Mouse (Mus musculus) embryonic fibroblast, embryonic 13.5 days (primary cell): ENCODE measurements around the gene Chd9. TPM values are rescaled to one million over a fixed set of nuclear protein-coding genes. Genes with fewer than 3 reads are reported as not detected.

ENCODE experiments used
- H3K27ac ChIP-seq: 2 replicates; pipeline ENCODE4 v1.5.1; 2012; ENCODE audit warnings: low read length, control low read depth, inconsistent platforms; ENCODE audit not compliant: insufficient read depth
- H3K4me1 ChIP-seq: 2 replicates; pipeline ENCODE4 v1.6.1; 2011; ENCODE audit warnings: low read length; ENCODE audit not compliant: control insufficient read depth, insufficient read depth
- H3K4me3 ChIP-seq: 2 replicates; pipeline ENCODE4 v1.5.1; 2011; ENCODE audit warnings: mild to moderate bottlenecking, control low read depth, low read length; ENCODE audit not compliant: insufficient read depth
- CTCF ChIP-seq: IDR thresholded peaks from 2 replicates; pipeline ENCODE4 v1.5.1; 2011; ENCODE audit warnings: mild to moderate bottlenecking, control low read depth, low read length, moderate library complexity, borderline replicate concordance; ENCODE audit not compliant: insufficient read depth
- POLR2A ChIP-seq: IDR thresholded peaks from 2 replicates; pipeline ENCODE4 v1.6.1; 2011; ENCODE audit warnings: low read depth, mild to moderate bottlenecking, control low read depth, low read length, moderate library complexity
- polyA plus RNA-seq: library from polyadenylated mRNA; stranded (reverse); fragments of >200 nt; gene quantifications from 2 replicates; pipeline ENCODE4 v1.2.4, GENCODE M21; 2011; ENCODE audit warnings: low read depth; ENCODE audit not compliant: missing spikeins, insufficient read length

The Chd9 gene
- polyA plus RNA-seq, 1 experiment: 83.6 TPM

GRCm38 (mm10) chr8:91046370-91046769 lies 218.2 kb downstream of the Chd9 start:
- H3K27ac ChIP-seq: no peak overlapping the region
- H3K4me1 ChIP-seq: no peaks in the 10 kb centered on the region; the same call in 1 of the 2 replicates
- no peak overlapping the region for H3K4me3 ChIP-seq
- TF ChIP-seq CTCF: no peak
- no peak for TF ChIP-seq POLR2A

DNA sequence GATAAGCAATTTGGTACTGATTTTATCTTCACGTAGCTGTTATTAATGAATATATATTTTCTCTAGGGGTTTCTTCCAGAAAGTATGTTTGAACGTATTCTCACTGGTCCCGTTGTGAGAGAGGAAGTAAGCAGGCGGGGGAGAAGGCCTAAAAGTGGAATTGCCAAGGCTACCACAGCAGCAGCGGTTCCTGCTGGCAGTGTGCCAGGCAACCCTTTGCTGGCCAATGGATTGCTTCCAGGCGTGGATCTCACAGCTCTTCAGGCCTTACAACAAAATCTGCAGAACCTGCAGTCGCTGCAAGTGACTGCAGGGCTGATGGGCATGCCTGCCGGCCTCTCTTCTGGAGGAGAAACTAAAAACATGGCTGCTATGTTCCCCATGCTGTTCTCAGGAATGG lies 222.9 kb downstream of the Chd9 start:
- TF ChIP-seq POLR2A (no peak), CTCF (no peak)
- H3K4me3 ChIP-seq: no peak overlapping the region
- H3K27ac ChIP-seq: no peak overlapping the region

GRCm38 (mm10) chr8:91054418-91054817 lies 226.3 kb downstream of the Chd9 start:
- TF ChIP-seq CTCF (no peak), POLR2A (no peak)
- no peak overlapping the region for H3K27ac ChIP-seq
- H3K4me3 ChIP-seq: no peak overlapping the region
- no peaks in the 10 kb centered on the region for H3K4me1 ChIP-seq

More for the DNA sequence above, 222.9 kb downstream of the Chd9 start:
- H3K4me1 ChIP-seq: no peaks in the 10 kb centered on the region; the same call in 1 of the 2 replicates

DNA sequence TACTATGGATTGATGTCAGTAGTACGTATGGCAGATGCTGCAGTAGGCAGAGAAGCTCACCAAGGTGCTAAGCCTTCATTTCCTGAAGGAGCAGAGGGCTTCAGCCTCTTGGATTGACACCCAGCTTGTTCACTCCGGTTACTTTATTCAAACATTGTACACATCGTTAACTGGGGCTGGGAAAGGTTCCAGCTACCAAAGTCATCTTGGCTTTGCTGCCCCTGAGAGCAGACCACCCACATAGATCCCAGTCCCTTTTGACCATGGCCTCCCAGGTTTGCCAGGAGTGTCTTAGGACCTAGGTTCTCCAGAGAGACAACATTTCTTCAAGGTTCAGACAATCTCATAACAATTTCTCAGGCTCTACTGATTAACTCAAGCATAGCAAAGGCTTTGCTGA lies 228.7 kb downstream of the Chd9 start:
- Histone ChIP-seq H3K4me1 (no peaks in the 10 kb centered on the region), H3K4me3 (no peak overlapping the region), H3K27ac (no peak overlapping the region)
- TF ChIP-seq CTCF (no peak), POLR2A (no peak)

DNA sequence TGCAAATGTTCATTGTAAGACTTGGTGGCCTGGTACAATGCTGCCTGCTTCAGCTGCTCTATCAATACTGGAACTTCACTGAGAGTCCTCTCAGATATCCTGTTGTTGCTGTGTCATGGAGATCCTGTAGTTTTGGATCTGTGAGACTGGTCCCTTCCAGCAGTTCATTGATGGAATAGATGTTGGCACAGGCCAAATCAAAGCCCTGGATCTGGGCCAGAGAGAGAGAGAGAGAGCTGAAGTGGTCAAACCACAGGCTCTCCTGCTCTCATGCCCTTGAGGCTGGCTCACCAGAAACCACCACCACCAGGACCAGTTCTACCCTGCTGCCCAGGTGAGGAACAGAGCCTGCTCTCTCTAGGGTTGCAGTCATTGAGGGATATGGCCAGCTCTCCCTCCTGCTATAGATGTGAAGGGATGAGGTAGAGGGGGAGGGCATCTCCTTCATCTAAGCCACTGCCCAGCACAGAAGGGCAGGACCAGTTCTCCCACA lies 231.0 kb downstream of the Chd9 start:
- Histone ChIP-seq H3K4me1 (no peaks in the 10 kb centered on the region), H3K4me3 (no peak overlapping the region), H3K27ac (no peak overlapping the region)
- no peak for TF ChIP-seq CTCF
- no peak for TF ChIP-seq POLR2A

DNA sequence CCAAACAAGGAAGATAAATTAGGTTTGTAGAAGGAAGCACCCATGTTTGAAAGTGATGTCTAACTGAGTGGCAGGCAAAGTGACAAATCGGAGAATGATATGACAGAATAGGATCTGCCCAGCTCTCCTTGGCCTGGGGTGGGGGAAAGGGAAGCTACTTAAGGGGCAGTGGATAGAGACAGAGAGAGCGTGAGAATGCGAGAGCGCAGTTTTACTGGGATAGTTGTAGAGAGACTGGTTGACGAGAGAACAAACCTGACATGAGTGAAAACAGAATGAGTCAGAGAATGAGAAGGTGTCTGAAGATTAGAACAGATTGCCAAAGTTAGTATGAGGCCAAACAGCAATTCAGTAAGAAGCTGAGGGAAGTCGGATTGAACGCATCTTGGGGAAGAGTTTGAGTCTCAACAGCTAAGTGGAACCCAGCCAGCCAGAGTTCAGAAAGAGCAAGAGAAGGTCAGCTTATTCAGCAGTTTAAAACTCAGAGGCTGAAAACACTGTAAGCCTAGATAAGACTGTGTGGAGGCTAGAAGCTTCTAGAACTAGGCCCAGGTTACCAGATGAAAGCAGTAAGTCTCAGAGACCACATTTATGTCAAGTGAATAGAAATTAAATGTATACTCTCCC lies 231.8 kb downstream of the Chd9 start:
- H3K27ac ChIP-seq: no peak overlapping the region
- no peak overlapping the region for H3K4me3 ChIP-seq
- no peaks in the 10 kb centered on the region for H3K4me1 ChIP-seq
- TF ChIP-seq CTCF: no peak
- no peak for TF ChIP-seq POLR2A

DNA sequence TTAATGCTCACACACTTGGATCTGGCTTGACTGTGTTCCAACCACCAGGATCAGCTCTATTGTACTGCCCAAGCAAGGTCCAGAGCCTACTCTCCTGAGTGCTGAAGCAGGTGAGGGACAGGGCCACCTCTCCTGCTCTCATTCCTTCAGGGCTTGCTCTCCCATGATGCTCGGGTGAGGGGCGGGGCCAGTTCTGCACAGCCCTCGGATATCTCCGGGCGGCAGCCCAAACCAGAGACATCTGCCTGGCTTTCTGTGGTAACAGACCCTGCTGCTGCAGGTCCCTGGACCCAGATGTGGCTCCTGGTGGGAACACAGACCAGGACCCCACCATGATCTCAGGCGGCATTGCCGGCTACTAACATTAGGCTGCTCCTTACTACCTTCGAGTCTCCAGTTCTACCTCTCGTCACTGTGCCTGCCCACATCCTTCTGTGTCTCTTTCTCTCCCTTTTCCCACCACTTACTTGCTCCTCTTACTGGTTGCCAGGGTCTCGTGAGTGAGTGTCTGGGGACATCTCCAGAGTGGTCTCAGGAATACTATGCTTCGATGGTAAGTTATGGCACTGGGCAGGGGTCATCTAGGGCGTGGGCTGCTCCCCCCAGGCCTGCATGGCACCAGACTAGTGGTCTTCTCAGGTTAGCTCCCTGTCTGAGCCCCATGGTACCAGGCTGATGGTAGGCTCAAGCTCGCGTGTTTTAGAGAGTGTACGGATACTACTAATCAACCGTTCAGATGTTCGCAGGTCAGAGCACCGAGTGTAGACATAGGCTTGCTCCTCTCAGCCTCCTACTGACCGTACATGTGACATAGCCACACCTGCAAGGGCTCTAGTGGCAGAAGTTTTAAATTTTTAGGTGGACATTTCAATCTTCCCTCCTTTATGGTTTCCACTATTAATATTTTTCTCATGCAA lies 232.7 kb downstream of the Chd9 start:
- no peak overlapping the region for H3K4me3 ChIP-seq
- TF ChIP-seq POLR2A: no peak
- no peak for TF ChIP-seq CTCF
- H3K4me1 ChIP-seq: no peaks in the 10 kb centered on the region
- no peak overlapping the region for H3K27ac ChIP-seq

- Histone ChIP-seq H3K27ac (no peak overlapping the region), H3K4me1 (no peaks in the 10 kb centered on the region), H3K4me3 (no peak overlapping the region)
- TF ChIP-seq POLR2A (no peak), CTCF (no peak)
Observed at GRCm38 (mm10) chr8:91065179-91065578, 237.0 kb downstream of the Chd9 start.

DNA sequence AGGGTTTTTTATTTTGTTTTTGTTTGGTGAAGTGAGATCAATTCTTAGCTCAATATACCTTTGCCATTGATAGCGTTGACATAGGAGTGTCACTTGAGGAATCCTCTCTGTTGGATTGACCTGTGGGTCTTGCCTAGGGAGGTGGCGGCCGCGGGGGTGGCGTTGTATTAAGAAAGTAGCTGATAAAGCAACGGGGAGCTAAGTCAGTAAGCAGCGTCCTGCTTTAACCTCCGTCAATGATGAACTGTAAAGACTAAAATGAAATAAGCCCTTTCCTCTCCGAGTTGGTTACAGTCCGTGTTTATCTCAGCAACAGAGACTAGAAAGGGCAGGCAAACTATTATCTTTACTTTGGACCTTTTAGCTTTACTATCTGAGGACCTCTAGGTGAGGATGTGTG lies 241.3 kb downstream of the Chd9 start:
- H3K4me1 ChIP-seq: 0 out of 2 replicates have a peak, but pooled peaks cover 2% of the 10 kb centered on the region
- peak overlapping the region; percentile 76 for H3K4me3 ChIP-seq

DNA sequence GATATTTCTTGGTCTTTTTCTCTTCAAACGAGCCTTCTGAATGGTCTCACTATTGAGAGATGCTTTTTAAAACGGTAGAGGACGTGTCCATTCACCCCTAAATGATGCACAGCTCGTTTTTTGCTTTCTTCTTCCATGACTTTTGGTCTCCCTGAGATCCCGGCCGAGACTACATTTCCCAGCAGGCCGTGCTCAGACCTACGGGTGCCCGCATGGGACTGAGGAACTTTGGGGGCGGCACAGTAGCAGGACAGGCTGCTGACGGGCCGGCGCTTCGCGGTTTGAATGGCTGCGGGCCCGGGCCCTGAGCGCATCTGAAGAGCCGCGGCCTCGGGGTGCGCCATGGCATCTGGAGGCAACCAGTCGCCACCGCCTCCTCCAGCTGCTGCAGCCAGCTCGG lies 241.7 kb downstream of the Chd9 start, which contains the start of gene Rbl2:
Gene Rbl2 (plus strand): TSS at position 224 of the 400 bp plus-strand sequence.
- Histone ChIP-seq H3K27ac (no peak within 1 kb of the TSS), H3K4me3 (peak within 1 kb of the TSS; percentile 76), H3K4me1 (0 out of 2 replicates have a peak, but pooled peaks cover 2% of the 10 kb centered on the region)
- peak; percentile 56; the same call in 1 of the 2 replicates for TF ChIP-seq POLR2A
- no peak for TF ChIP-seq CTCF

More for the DNA sequence above, 241.3 kb downstream of the Chd9 start:
- TF ChIP-seq POLR2A (no peak), CTCF (no peak)
- no peak overlapping the region for H3K27ac ChIP-seq
